Mouse (Mus musculus) spleen, adult 10 weeks (tissue): ENCODE data around the gene Susd2. TPM values are rescaled to one million over a fixed set of nuclear protein-coding genes. Genes with fewer than 3 reads are reported as not detected.

Source experiments
- polyA plus RNA-seq: library from polyadenylated mRNA; stranded (reverse); fragments of 350-450 nt; fragmentation: Illumina TruSeq; extraction: RNeasy Lipid Tissue Mini Kit (QIAGEN cat#74804); gene quantifications from one replicate; pipeline ENCODE4 v1.2.3, GENCODE M21; 2015; ENCODE audit warnings: low replicate concordance; ENCODE audit not compliant: insufficient read depth

Susd2 gene
- polyA plus RNA-seq = 6.8 TPM

DNA sequence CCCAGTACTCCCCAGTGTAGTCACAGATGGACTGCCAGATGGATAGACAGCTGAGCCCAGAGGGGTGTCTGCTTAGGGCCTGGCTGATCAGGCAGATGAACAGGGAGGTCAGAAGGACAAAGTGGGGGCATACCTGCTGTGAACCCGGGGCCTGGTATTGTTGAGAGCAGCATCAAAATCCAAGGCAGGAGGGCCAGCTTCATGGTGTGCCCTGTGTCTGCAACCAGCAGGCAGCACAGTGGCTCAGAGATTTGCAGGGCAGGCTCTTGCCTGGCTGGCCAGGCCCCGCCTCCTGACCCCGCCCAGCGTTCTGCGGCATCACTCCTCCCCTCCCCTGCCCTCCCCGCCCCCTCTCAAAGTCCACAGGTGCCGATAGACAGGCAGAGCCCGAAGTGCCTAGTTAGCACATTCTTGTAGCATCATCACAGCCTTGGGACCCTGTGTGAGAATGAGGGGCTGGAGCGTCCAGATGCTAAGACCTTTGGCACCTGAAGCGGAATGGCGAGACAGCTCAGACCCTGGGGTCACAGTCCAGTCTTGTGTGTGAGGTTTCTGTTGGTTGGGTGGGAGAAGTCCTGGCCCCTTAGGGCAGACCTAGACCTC is at the start of gene Susd2:
Gene Susd2 (minus strand): TSS at position 268 of the 603 bp plus-strand sequence.

DNA sequence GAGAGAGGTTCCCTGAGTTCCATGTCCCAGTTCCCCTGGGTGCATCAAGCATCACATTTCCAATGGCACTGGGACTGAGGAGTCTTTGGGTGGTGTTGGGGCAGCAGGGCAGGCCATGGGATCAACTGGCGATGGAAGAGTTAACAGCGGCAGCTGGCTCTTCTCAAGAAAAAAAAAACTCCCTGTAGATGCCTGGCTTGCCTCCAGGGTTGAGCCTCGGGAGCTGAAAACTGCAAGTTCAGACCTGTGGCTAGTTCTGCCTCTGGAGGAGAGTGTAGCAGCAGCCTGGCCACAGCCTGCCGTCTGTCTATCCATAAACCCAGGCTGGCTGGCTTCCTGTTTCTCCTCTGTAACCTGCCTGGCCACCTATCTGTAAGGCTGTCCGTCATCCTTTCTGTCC is 54.7 kb downstream of the Susd2 start, which contains the start of gene Ggt5:
Gene Ggt5 (plus strand): TSS at position 212 of the 400 bp plus-strand sequence.

Other genes with a start within 250 kb of the Susd2 start
- gene Upb1, start 242.9 kb downstream of the Susd2 start, polyA plus RNA-seq = 3.4 TPM
- 134 TPM for gene Snrpd3, start 126.5 kb downstream of the Susd2 start, polyA plus RNA-seq
- gene Gucd1, start 126.0 kb downstream of the Susd2 start, polyA plus RNA-seq = 54.9 TPM
- 2.1 TPM for gene Lrrc75b, start 83.7 kb downstream of the Susd2 start, polyA plus RNA-seq
- gene Ggt1, start 82.4 kb downstream of the Susd2 start, polyA plus RNA-seq = 3.0 TPM
- 11.0 TPM for gene Ggt5, start 54.7 kb downstream of the Susd2 start, polyA plus RNA-seq
- 20.7 TPM for gene Cabin1, start 120.3 kb upstream of the Susd2 start, polyA plus RNA-seq
- gene Ddt, start 129.4 kb upstream of the Susd2 start, polyA plus RNA-seq = 20.6 TPM
- not detected for gene Gm20441, start 136.9 kb upstream of the Susd2 start, polyA plus RNA-seq
- 4.1 TPM for gene Gstt3, start 137.4 kb upstream of the Susd2 start, polyA plus RNA-seq
- 12.8 TPM for gene Gstt1, start 154.6 kb upstream of the Susd2 start, polyA plus RNA-seq
- not detected for gene Gstt4, start 178.5 kb upstream of the Susd2 start, polyA plus RNA-seq
- 22.7 TPM for gene Gstt2, start 193.4 kb upstream of the Susd2 start, polyA plus RNA-seq
- 17.0 TPM for gene Mif, start 216.2 kb upstream of the Susd2 start, polyA plus RNA-seq
- 9.6 TPM for gene Derl3, start 249.4 kb upstream of the Susd2 start, polyA plus RNA-seq